Mouse (Mus musculus) monocyte, adult 5-6 weeks (primary cell): ENCODE results near the gene Mpg. TPM values are rescaled to one million over a fixed set of nuclear protein-coding genes. Genes with fewer than 3 reads are reported as not detected.

Experiments used
- ATAC-seq: fragments of 153-309, 156-312 bp; replicated peaks from 2 replicates; pipeline ENCODE4 v1.8.0; 2017; ENCODE audit warnings: mild to moderate bottlenecking; ENCODE audit not compliant: low TSS enrichment, insufficient number of reproducible peaks, severe bottlenecking, poor library complexity, low FRiP score
- total RNA-seq: library from RNA; stranded (forward); fragments of 200-1000, 200-491, 200-594 nt; gene quantifications from 3 replicates; pipeline ENCODE4 v1.2.3, GENCODE M21; 2017

The Mpg gene
- total RNA-seq, 1 experiment from 2014 or later: 6.3 TPM

DNA sequence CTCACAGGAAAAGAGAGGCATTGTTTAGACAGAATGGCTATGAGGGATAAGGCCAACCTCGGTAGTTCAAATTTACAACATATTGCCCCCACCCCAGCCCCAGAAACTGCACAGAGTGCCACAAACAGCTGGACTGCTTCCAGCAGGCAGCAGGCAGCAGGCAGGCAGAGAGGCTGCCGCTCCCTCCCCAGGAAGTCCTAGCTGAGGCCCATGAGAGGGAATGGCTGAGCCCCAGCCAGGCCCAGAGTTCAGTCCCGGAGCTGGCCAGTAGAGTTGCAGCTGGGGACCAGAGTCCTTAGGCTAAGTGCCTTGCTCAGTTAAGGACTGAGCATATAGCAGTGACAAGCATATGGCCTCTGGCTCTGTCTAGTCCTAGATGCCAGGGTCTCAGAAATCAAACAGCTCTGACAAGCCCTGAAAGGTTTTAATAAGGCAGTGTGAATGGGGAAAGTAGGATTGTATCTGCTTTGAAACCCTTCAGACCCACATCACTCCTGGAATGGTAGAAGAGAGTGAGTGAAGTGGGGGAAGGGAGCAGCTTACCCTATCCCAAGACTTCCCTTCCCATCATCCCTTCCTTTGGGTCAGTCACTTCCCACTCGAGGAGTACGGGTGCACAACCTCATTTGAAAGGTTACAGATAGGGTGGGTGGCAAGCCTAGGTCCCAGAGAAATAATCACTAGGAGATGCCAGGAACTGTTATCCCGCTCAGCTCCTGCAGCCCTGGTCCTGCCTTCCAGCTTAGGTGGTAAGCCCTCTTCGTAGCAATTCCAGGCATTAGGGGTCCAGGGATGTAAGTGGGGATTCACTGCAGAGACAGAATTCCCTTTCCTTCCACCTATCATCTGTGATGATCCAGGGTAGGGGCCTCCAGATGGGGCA, 842 bp upstream of the Mpg start:
- ATAC-seq: no peak

DNA sequence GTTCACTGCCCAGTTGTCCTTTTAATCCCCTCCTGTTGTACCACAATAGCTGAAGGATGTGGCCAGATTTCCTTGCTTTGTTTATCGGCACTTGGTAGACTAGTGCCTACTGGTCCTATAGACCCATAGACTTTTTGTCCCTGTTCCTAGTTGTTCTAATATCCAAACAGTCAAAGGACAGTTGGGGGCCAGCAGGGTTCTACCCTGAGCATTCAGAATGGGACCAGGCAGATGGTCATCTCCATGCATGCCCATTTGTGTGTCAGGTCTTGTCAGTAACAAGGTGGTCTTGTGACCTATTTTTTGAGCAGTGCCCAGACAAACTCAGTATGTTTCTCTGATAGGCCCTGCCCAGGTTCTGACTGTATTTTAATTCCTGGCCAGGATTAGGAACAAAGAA, 736 bp downstream of the Mpg start:
- ATAC-seq: no peak

DNA sequence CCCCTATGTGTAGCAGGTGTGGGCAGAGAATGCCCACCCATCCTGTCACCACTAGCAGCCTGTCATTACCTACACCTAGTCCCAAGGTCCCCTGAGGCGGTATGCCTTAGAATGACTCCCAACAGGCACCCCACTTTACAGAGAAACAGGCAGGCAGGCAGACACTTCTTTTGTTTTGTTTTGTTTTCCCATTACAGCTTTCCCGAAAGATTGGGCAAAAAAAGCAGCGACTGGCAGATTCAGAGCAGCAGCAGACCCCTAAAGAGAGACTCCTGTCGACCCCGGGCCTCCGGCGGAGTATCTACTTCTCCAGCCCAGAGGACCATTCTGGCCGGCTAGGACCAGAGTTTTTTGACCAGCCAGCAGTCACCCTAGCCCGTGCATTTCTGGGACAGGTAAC, 1.2 kb downstream of the Mpg start:
- no peak for ATAC-seq

DNA sequence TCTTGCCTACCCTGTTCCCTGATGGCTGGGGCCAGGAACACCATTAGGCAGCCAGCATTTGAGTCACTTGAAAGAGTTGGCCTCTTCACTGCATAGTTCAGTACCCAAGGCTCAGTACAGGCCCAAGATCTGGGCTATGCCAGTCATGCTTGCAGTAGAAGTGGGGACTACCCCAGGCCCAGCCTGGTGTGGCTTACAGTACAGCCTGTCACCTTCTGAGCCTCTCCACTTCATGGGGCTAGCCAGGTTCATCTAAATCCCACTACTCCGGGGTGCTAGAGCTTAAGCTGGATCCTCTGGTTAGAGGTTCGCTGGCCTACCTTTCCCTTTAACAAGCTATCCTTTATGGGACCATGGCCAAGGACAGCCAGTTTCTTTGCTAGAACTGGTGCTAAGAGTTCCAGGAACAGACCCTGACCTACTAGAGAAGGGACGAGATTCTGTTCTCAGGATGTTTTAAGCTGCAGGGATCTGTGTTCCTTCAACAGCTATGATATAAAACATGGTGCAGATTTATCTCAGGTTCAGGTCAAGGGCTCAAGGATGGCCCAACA, 2.1 kb downstream of the Mpg start:
- no peak for ATAC-seq

- ATAC-seq: no peak
Measured at GRCm38 (mm10) chr11:32230220-32230619, 3.9 kb downstream of the Mpg start.

DNA sequence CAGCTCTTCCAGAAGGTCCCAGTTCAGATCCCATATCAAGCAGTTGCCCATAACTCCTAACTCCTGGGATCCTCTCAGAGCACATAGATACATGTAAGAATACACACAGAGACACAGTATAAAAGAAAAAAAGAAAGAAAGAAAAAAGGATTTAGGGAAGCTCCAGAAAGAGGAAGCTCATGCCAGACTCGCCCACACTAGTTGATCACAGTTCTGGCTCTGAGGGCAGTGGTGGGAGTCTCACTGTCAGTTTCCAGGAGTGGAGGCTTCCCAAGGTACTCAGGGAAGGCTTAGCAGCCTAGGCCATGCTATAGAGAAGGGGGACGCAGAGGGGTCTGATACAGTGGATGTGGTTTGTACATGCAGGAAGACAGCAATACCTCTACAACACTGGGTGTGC, 4.8 kb downstream of the Mpg start:
- no peak for ATAC-seq

DNA sequence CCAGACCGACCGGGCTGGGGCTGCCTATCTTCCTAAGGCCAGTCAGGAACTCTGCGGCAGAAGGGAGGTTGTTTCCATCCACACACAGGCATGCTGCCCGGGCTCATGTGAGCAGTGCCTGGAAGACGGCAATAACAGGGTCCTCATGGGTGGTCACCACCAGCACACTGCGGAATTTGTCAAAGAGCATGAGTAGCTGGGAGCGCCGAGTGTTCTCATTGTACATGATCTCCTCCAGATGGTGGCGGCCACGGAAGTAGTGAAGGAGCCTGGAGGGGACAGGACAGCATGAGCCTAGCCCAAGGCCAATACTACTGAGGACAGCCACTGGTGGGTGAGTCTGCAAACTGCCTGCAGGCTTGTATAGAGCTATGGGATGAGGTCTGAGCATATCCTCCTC, 6.5 kb downstream of the Mpg start:
- no peak for ATAC-seq

DNA sequence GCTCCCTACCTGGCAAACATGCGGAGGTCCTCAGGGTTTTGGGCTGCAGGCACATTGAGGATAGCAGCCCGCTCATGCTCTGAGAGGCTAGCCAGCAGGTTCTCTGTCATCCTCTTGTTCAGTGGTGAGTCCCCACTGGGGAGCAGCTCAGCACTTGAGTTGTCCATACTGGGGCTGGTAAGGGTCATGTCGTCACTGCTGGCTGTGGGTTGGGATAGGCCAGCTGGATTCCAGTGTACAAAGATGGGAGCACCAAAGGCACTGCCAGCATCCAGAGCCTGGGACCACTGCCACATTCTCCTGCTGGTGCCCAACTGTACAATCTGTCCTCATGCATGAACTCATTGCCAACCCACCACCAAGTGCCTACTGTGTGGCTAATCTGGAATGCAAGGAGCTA, 7.6 kb downstream of the Mpg start:
- ATAC-seq: no peak

GRCm38 (mm10) chr11:32234816-32235485, 8.6 kb downstream of the Mpg start:
- no peak for ATAC-seq

DNA sequence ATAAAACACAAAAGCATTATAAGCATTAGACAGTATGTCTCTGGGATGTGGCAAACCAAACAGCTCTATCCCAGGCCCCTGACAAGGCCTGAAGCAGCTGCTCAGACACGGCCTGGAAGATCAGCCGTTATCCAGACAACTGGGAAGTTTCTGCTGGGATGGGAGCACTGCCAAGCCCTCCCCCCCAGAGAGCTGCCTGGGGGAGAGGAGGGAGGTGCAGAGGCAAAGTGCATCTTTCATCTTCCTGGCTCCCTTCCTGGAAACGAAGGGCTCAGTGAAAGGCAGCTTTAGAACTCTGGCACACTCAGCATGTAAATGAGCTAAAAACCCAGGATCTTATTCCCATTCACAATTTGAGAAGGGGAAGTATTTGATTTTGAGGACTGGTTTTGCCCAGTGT, 9.3 kb downstream of the Mpg start:
- ATAC-seq: no peak

DNA sequence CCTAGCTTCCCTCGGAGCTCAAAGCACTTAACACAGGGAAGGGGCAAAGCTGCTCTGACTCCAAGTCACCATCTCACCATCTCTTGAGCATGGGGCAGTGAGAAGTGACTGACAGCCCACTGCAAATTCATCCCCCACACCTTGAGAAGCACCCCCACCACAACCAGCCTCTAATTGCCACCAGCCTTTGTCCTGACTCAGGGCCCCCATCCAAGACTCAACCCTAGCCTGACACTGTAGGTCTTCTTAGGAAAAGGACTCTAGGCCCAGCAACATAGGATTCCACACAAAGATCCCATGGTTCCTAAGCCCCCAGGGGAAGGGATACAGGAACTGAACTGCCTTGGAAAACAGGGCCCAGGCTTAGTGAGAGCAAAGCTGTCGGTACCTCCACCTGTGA, 9.8 kb downstream of the Mpg start:
- ATAC-seq: no peak

- no peak for ATAC-seq
Measured at GRCm38 (mm10) chr11:32236712-32237410, 10.6 kb downstream of the Mpg start.

DNA sequence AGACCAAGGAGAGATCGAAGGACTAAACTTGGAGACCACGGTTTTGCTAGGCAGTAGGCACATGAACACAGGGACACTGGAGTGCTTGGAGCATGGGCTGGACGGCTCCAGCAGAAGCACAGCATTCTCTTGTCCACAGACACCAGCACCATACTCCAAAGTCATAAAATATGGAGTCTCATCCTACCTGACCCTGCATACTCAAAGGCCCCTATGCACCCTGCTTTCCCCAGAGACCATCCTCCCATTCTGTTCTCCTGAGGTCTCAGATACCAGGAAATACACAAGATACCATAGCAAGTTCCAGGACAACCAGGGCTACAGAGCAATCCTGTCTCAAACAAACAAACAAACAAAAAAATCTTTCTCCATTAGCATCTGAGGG, 11.1 kb downstream of the Mpg start:
- ATAC-seq: no peak

DNA sequence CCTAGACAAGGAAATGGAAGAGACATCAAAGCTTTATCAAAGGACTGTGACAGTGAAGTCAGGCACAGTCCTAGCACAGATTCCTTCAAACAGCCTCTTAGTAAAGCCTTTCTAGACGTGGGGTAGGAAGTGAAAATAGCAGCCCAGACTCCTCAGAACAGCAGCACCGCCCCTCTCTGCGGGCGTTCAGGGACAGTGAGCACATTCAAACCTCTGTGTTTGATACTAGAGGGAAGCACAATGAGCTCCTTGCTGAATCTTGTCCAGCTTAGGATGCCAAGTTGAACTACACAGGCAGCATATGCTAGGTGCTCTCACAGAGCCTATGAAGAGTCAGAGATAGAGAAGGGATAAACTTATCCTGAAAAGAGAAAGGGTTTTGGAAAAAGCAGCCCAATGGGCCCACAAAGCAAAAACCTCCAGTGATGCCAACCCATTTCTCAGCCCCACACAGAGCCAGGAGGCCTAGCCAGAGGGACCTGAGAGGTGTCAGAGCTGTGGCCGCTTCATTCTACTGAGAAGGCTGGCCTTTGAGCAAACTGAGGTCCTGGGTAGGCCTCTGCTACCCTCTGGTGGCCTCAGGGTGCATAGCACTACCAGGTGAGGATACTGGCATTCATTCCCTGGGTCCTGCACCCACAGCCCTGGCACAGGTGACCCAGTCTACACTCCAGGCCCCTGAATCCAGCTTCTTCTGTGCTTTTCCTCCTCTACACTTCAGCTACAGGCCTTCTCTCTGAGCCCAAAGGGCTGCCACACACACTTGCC, 12.0 kb downstream of the Mpg start:
- peak; percentile 92 for ATAC-seq

DNA sequence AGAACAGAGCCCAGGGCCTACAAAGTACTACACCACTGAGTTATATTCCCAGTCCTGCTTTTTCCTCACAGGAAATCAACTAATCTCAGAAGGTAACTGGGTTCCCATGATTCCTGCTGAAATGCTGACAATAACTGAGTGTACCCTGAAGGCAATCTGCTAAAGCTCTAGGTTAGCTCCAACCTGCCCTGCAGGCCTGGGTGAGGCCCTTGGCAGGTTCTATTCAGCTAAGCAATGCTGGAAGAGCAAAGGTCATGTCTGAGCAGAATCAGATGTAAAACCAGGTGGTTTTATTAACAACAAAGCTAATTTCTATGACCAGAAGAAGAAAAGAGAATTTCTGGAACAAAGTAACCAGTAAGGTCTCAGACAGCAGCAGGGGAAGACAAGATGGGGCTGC, 15.1 kb downstream of the Mpg start:
- no peak for ATAC-seq

DNA sequence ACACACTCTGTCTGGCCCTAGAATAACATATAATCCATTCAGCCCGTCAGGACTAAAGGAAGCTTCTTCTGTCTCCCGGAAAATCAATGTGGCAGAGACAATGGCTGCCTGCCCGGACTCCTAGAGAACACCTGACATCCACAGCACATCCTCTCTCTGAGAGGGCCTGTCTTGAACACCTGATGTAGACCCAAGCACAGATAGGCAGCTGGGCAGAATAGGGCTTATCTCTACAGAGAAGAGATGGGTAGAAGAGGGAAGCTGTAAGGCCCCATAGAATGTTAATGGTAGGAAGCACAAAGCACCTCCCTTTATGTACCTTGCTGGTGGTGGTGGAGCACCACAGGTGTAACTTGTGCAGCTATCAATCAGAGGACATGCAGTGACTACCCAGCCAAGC, 15.9 kb downstream of the Mpg start:
- no peak for ATAC-seq

- ATAC-seq: no peak
Measured at GRCm38 (mm10) chr11:32243205-32243955, 17.1 kb downstream of the Mpg start.

GRCm38 (mm10) chr11:32244064-32244463, 17.8 kb downstream of the Mpg start:
- no peak for ATAC-seq
